Mouse (Mus musculus): ENCODE measurements around the gene N4bp2l2. TPM values are rescaled to one million over a fixed set of nuclear protein-coding genes. Genes with fewer than 3 reads are reported as not detected.
A peak's percentile ranks its signal among the peaks of the same experiment; 100 is the strongest.

The N4bp2l2 gene
- polyA plus RNA-seq, 1 experiment from 2014 or later: 32.7 TPM

DNA sequence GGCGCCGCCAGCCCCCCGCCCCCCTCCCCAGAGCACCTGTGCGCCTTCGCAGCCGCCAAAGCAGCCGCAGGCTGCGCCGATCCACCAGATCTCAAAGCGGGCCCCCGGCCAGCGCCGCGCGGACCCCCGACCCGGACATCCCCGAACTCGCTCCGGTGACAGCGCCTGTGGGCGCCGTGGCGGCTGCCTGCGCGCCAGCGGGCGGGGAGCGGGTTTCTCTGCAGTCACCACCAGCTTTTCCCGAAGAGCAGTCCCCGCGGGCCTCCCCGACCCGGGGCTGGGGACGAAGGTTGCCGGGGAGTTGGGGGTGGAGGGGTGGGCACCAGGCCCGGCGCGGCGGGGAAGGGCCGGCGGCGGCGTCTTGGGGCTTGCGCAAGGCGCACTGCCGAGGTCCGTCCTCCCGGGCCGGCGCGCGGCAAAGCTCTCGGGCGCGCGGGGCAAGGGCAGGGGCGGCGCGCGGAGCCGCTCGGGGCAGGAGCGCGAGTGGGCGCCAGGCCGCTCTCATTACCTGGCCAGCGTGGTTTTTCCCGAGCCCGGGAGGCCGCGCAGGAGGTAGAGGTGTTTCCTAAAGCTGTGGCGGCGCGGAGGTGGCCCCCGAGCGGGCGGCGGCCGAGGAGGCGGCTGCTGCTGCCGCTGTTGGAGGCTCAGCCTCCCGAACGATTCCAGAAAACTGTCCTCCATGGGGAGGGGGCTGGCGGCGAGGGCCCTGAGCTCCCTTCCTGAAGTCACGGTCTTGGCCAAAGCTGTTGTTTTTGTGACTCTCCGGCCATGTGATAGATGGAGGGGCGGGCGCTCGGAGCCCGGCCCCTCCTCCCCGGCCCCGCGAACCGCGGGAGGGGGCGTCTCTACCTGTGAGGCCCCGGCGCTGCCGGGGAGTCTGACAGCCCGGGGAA, 72.0 kb downstream of the N4bp2l2 start:
- H3K4me2 ChIP-seq: peak overlapping the region; percentile 100
- peak overlapping the region; percentile 79 for H3K4me3 ChIP-seq
- WGBS: under 1% methylated on average over 84 of the region's 102 CpGs
- no peaks in the 10 kb centered on the region for H3K36me3 ChIP-seq (ENCODE audit: poor library complexity, severe bottlenecking)
- H3K4me1 ChIP-seq: peaks cover 15% of the 10 kb centered on the region
- no peaks in the 10 kb centered on the region for H3K9me3 ChIP-seq (replicated peaks)
- no peak overlapping the region for H3K27ac ChIP-seq
- H3K27me3 ChIP-seq: peaks cover 32% of the 10 kb centered on the region
- ATAC-seq: peak; percentile 80
- H3K9ac ChIP-seq: peak overlapping the region; percentile 76

DNA sequence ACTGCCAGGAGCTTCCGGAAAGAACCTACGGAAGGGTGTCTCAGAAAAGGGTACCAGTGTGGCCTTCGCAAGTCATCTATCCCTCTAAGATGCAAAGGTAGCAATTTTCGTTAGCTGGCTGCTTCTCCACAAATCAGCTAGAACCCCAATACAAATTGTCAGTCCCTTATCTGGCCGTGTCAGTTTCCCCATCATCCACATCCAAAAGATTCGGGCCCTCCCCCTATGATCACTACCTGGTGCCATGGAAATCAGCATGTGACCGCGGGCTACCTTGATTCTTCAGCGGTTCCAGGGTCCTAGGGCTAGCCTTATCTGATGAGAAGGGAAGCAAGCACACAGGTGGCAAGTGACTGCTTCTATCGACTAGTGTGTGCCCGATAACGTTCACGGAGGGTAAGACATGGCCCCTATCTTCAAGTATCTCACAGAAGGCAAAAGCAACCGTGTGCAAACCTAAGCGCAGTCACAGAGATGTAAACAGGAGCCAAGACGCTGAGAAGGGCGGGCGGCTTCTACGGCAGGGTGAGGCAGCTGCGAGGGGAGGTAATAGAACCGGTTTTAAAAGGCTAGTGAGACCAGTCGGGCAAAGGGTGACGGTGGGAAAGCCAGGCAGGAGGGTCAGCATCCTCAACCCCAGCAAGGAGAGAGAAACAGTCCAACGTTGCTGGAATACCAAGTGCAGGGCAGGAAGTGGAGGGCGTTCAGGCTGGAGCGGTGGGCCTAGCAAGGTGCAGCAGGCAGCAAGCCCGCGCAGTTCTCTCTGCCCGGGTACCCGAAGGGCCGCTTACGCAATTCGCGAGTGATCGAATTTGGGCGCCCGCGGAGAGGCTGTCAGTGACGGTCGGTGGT, 72.9 kb downstream of the N4bp2l2 start:
- Histone ChIP-seq H3K4me3 (peak overlapping the region; percentile 79), H3K36me3 (ENCODE audit: poor library complexity, severe bottlenecking) (no peaks in the 10 kb centered on the region), H3K27me3 (peaks cover 32% of the 10 kb centered on the region), H3K4me2 (peak overlapping the region; percentile 100), H3K27ac (no peak overlapping the region), H3K4me1 (peaks cover 15% of the 10 kb centered on the region), H3K9me3 (replicated peaks) (no peaks in the 10 kb centered on the region), H3K9ac (peak overlapping the region; percentile 76)
- ATAC-seq: peak; percentile 65
- WGBS: 9% methylated on average over 40 of the region's 40 CpGs

DNA sequence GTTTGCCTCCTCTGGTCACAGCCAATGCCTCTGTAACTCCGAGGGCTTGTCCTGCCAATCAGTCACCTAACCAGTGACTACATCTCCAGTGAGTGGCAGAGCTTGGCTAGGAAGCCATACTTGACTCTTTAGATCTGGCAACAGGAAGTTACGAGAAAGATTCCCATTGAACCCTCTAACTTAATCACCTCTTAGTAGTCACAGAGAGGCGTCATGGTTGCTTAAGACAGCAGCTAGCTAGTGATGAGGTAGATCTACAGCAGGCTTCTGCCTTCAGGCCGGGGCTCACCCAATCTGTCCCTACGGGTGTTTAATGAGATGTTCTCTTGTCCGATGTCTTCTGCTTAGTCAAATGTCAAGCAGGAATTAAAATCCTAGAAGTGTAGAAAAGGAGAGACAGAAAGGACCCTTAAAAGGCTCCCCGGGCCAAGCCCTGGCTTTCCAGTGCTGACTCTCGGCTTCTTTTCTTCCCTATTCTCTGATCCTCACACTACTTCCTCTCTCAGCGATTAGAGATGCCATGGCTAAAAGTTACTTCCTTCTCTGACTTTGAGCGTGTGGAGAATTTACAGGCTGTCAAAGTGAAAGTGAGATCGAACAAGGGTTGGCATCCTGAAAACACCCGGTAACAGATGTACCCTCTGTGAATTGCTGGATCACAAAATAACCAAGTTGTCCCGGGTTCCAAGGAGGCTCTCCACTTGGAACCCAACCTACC, 73.6 kb downstream of the N4bp2l2 start:
- 83% methylated on average over 13 of the region's 13 CpGs for WGBS
- no peaks in the 10 kb centered on the region for H3K9me3 ChIP-seq (replicated peaks)
- H3K4me3 ChIP-seq: no peak overlapping the region
- H3K36me3 ChIP-seq (ENCODE audit: poor library complexity, severe bottlenecking): no peaks in the 10 kb centered on the region
- H3K27me3 ChIP-seq: peaks cover 32% of the 10 kb centered on the region
- H3K27ac ChIP-seq: no peak overlapping the region
- peaks cover 15% of the 10 kb centered on the region for H3K4me1 ChIP-seq
- H3K4me2 ChIP-seq: no peak overlapping the region
- ATAC-seq: no peak
- no peak overlapping the region for H3K9ac ChIP-seq

DNA sequence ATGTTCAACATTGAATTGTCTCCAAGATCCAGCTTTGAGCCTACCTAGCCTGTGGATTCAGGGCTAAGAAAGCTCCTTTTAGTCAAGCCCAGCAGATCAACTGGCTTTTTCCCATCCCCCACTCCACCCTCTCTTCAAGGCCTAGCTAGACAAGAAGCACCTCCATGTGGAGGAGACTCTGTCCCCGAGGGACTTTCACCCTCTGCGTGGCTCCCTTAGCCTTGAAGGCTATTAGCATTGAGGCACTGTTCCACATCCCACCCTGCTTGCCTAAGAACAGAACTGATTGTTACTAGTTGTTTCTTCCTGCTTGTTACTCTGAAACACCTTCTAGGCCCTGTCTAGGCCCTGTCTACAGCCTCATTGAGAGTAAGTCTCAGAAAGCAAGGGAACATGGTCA, 76.0 kb downstream of the N4bp2l2 start:
- Histone ChIP-seq H3K36me3 (ENCODE audit: poor library complexity, severe bottlenecking) (no peaks in the 10 kb centered on the region), H3K4me1 (peaks cover 15% of the 10 kb centered on the region), H3K9me3 (replicated peaks) (no peaks in the 10 kb centered on the region), H3K4me3 (no peak overlapping the region), H3K9ac (no peak overlapping the region), H3K4me2 (no peak overlapping the region), H3K27me3 (peaks cover 22% of the 10 kb centered on the region), H3K27ac (no peak overlapping the region)
- 73% methylated on average over 2 of the region's 2 CpGs for WGBS
- no peak for ATAC-seq

DNA sequence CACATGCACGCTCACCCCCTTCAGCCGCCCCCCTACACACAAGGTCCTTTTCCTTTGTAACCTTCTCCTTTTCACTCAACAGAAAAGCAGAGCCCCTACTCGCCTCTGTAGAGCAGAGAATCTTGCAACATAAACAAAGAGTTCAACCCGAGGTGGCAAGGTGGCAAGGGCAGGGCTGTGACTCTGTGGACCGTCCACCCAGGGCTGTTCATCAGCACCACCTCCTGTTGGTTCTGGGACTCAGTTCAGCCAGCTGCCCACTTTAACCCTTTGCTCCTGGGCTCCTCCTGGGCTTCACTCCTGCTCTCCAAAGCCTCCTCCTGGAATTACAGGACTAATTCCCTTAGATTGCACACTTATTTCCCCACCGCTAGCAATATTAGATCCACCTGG, 81.7 kb downstream of the N4bp2l2 start:
- H3K4me1 ChIP-seq: no peaks in the 10 kb centered on the region
- no peak overlapping the region for H3K4me2 ChIP-seq
- WGBS: 48% methylated on average over 6 of the region's 6 CpGs
- no peaks in the 10 kb centered on the region for H3K27me3 ChIP-seq
- no peaks in the 10 kb centered on the region for H3K9me3 ChIP-seq (replicated peaks)
- H3K27ac ChIP-seq: no peak overlapping the region
- no peak for ATAC-seq
- no peaks in the 10 kb centered on the region for H3K36me3 ChIP-seq (ENCODE audit: poor library complexity, severe bottlenecking)
- no peak overlapping the region for H3K4me3 ChIP-seq
- no peak overlapping the region for H3K9ac ChIP-seq

DNA sequence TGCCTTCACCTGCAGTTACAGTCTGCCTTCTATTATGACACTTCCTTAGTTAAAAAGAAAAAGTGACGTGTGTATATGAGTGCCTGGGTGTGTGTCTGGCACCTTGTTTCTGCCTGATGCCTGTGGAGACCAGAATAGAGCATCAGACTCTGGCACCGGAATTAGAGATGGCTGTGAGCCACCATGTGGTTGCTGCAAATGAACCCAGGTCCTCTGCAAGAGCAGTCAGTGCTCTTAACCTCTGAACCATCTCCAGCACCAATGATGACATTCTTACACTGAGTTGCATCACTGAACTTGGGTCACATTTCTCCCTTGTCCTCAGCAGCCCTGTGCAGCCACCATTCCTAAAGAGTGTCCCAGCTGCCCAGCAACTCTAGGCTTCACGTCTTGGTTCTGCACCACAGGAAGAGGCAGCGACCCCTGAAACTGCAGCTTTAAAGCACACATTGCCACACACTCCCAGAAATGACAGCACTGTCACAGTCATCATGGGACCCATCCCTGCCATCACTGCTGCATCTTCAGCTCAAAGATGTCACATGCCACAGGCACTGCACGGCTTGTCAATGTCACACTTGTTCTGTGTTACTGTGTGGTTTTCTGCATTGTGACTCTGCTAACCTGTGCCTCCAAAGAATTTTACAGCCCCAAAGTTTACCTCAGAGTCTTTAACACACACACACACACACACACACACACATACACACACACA, 82.2 kb downstream of the N4bp2l2 start:
- no peak for ATAC-seq
- no peaks in the 10 kb centered on the region for H3K27me3 ChIP-seq
- no peak overlapping the region for H3K4me3 ChIP-seq
- H3K4me2 ChIP-seq: no peak overlapping the region
- H3K27ac ChIP-seq: no peak overlapping the region
- H3K9me3 ChIP-seq (replicated peaks): no peaks in the 10 kb centered on the region
- 77% methylated on average over 5 of the region's 5 CpGs for WGBS
- H3K9ac ChIP-seq: no peak overlapping the region
- H3K36me3 ChIP-seq (ENCODE audit: poor library complexity, severe bottlenecking): no peaks in the 10 kb centered on the region
- H3K4me1 ChIP-seq: no peaks in the 10 kb centered on the region

DNA sequence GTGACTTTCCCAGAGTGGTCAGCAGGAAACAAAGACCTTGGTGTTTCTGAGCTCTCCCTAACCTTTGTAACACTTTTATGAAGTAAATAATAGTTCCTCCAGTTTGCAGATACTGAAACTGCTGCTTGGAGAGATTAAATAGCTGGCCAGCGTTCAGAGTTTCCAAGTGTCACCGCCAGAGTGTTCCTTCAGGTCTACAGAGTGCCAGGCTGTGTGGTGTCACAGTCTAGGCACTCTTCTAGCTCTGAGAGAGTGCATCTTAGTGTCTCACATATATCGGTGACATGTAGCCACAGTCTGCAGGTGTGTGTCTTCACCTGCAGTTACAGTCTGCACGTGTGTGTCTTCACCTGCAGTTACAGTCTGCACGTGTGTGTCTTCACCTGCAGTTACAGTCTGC, 82.8 kb downstream of the N4bp2l2 start:
- Histone ChIP-seq H3K4me1 (no peaks in the 10 kb centered on the region), H3K27me3 (no peaks in the 10 kb centered on the region), H3K4me3 (no peak overlapping the region), H3K36me3 (ENCODE audit: poor library complexity, severe bottlenecking) (no peaks in the 10 kb centered on the region), H3K4me2 (no peak overlapping the region), H3K9me3 (replicated peaks) (no peaks in the 10 kb centered on the region), H3K9ac (no peak overlapping the region), H3K27ac (no peak overlapping the region)
- ATAC-seq: no peak
- WGBS: 85% methylated on average over 5 of the region's 5 CpGs

DNA sequence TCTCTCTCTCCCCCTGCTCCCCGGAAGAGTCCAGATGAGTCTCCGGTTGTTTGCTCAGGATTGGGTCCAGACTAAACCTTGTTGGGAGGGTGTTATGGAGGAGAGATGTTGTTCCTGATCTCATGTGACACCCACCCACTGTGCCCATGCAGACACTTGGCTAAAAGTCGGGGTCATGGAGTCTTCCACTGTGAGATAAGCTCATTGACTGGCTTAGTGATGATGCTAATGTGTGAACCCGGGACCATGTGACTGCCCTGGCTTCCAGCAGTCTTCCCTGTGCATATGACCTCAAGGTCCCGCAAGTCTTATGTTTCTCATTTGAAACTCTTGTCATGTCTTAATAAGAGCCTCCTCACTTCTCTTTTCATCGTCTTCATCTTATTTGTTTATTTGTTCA, 84.8 kb downstream of the N4bp2l2 start:
- Histone ChIP-seq H3K36me3 (ENCODE audit: poor library complexity, severe bottlenecking) (no peaks in the 10 kb centered on the region), H3K9me3 (replicated peaks) (no peaks in the 10 kb centered on the region), H3K4me2 (no peak overlapping the region), H3K27me3 (no peaks in the 10 kb centered on the region), H3K4me3 (no peak overlapping the region), H3K27ac (no peak overlapping the region), H3K4me1 (no peaks in the 10 kb centered on the region), H3K9ac (no peak overlapping the region)
- ATAC-seq: no peak
- 85% methylated on average over 6 of the region's 6 CpGs for WGBS

DNA sequence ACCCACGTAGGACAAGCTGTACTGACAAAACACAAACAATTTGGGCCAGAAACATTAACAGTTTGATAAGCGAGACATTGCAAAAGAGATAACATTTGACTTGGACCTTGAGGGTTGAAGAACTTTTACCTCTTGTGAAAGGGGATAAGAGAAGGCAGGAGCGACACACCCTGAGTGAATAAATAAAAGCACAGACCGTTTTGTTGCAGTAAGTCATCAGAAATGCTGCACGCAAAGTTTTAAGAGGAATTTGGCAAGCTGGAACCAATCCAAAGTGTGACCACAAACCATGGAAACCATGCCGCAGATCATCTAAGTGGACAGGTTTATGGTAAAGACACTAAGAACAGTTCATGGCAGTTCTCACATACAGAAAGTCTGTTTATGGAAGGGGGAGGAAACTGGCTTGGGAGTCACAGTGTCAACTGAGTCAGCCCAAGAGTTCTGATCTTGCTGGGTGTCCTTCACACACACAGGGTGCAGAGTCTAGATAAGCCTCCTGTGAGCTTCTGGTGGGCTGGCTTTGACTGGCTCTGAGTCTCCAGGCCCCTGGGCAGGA, 87.3 kb downstream of the N4bp2l2 start:
- H3K4me1 ChIP-seq: no peaks in the 10 kb centered on the region
- no peak overlapping the region for H3K4me3 ChIP-seq
- H3K4me2 ChIP-seq: no peak overlapping the region
- H3K27me3 ChIP-seq: no peaks in the 10 kb centered on the region
- no peak for ATAC-seq
- WGBS: 86% methylated on average over 6 of the region's 6 CpGs
- 0 out of 2 replicates have a peak, but pooled peaks cover 6% of the 10 kb centered on the region for H3K36me3 ChIP-seq (ENCODE audit: poor library complexity, severe bottlenecking)
- H3K27ac ChIP-seq: no peak overlapping the region
- H3K9me3 ChIP-seq (replicated peaks): no peaks in the 10 kb centered on the region
- H3K9ac ChIP-seq: no peak overlapping the region

DNA sequence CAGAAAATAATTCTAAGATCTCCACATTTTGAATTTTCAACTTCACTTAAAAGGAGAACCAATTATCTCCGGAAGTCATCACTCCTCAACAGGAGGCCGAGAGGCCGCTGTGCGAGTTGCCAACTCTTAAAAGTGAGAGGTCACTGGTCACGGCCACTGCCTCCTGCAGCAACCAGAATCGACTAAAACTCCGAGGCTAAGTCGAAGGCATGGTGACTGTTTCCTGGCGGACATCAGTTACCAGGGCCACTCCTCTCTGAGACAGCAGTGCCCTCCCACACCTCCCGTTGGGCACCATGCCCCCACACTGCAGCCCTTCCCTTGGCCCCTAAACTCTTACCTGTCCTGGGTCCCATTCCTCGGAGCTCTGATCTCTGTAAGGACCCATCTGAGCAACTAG, 89.2 kb downstream of the N4bp2l2 start:
- WGBS: 88% methylated on average over 11 of the region's 11 CpGs
- H3K4me2 ChIP-seq: no peak overlapping the region
- H3K9ac ChIP-seq: no peak overlapping the region
- ATAC-seq: no peak
- no peak overlapping the region for H3K4me3 ChIP-seq
- H3K36me3 ChIP-seq (ENCODE audit: poor library complexity, severe bottlenecking): peaks cover 21% of the 10 kb centered on the region; the same call in 1 of the 2 replicates
- no peaks in the 10 kb centered on the region for H3K27me3 ChIP-seq
- no peaks in the 10 kb centered on the region for H3K9me3 ChIP-seq (replicated peaks)
- no peak overlapping the region for H3K27ac ChIP-seq
- H3K4me1 ChIP-seq: no peaks in the 10 kb centered on the region

DNA sequence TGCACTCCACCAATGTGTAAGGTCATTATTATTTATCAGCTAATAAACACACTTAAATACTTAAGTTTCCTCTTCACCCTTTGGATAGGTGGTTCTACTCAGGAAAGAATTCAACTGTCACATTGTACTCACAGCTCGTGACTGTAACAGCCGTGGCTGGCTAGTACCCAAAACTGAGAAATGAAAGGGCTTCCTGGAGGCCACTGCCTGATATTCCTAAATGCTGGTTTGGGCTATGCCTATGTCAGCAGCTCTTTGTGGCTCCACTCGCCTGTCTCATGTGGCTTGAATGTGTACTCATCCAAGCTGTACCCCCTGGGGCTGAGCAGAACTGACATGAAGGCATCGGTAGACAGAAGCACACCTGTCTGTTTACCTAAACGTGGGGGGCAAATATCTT, 91.1 kb downstream of the N4bp2l2 start:
- Histone ChIP-seq H3K9me3 (replicated peaks) (no peaks in the 10 kb centered on the region), H3K27me3 (no peaks in the 10 kb centered on the region), H3K4me1 (no peaks in the 10 kb centered on the region), H3K4me2 (no peak overlapping the region), H3K4me3 (no peak overlapping the region), H3K9ac (no peak overlapping the region), H3K36me3 (ENCODE audit: poor library complexity, severe bottlenecking) (peaks cover 33% of the 10 kb centered on the region), H3K27ac (no peak overlapping the region)
- ATAC-seq: no peak
- WGBS: 79% methylated on average over 5 of the region's 5 CpGs

All from forebrain, embryonic 13.5 days (tissue).